Mouse (Mus musculus): Measurements from ENCODE around the gene Dnah11. TPM values are rescaled to one million over a fixed set of nuclear protein-coding genes. Genes with fewer than 3 reads are reported as not detected.

The Dnah11 gene
- polyA plus RNA-seq, 1 experiment from 2014 or later: 0.36 TPM

- Histone ChIP-seq H3K9ac (ENCODE audit: low read length) (no peak overlapping the region), H3K36me3 (ENCODE audit: control insufficient read depth, insufficient read depth, low read length) (no peaks in the 10 kb centered on the region), H3K9me3 (ENCODE audit: control insufficient read depth, low read length) (no peaks in the 10 kb centered on the region), H3K27ac (ENCODE audit: low read depth, low read length) (no peak overlapping the region), H3K4me2 (ENCODE audit: low read depth, low read length, severe bottlenecking) (no peak overlapping the region), H3K4me3 (ENCODE audit: low read depth, low read length) (no peak overlapping the region), H3K4me1 (replicated peaks; ENCODE audit: control insufficient read depth, insufficient read depth, low read length) (0 out of 2 replicates have a peak, but pooled peaks cover 4% of the 10 kb centered on the region), H3K27me3 (ENCODE audit: control insufficient read depth, insufficient read depth, low read length) (no peaks in the 10 kb centered on the region)
- DNase-seq (ENCODE audit: low spot score) (no peak), ATAC-seq (replicated peaks; ENCODE audit: low FRiP score) (no peak)
- 87% methylated on average over 1 of the region's 1 CpGs for WGBS
Measured at GRCm38 (mm10) chr12:117840705-117841104, 358.1 kb downstream of the Dnah11 start.

GRCm38 (mm10) chr12:117837376-117837775 lies 361.5 kb downstream of the Dnah11 start:
- no peak overlapping the region for H3K4me2 ChIP-seq (ENCODE audit: low read depth, low read length, severe bottlenecking)
- no peak overlapping the region for H3K4me3 ChIP-seq (ENCODE audit: low read depth, low read length)
- H3K36me3 ChIP-seq (ENCODE audit: control insufficient read depth, insufficient read depth, low read length): no peaks in the 10 kb centered on the region
- no peak for DNase-seq (ENCODE audit: low spot score)
- WGBS: 91% methylated on average over 4 of the region's 4 CpGs
- no peaks in the 10 kb centered on the region for H3K4me1 ChIP-seq (replicated peaks; ENCODE audit: control insufficient read depth, insufficient read depth, low read length)
- H3K9me3 ChIP-seq (ENCODE audit: control insufficient read depth, low read length): no peaks in the 10 kb centered on the region
- no peak overlapping the region for H3K9ac ChIP-seq (ENCODE audit: low read length)
- H3K27ac ChIP-seq (ENCODE audit: low read depth, low read length): no peak overlapping the region
- no peak for ATAC-seq (replicated peaks; ENCODE audit: low FRiP score)
- H3K27me3 ChIP-seq (ENCODE audit: control insufficient read depth, insufficient read depth, low read length): no peaks in the 10 kb centered on the region

GRCm38 (mm10) chr12:117835371-117835770 lies 363.5 kb downstream of the Dnah11 start:
- DNase-seq (ENCODE audit: low spot score) (no peak), ATAC-seq (replicated peaks; ENCODE audit: low FRiP score) (no peak)
- WGBS: 81% methylated on average over 10 of the region's 10 CpGs
- Histone ChIP-seq H3K4me3 (ENCODE audit: low read depth, low read length) (no peak overlapping the region), H3K27me3 (ENCODE audit: control insufficient read depth, insufficient read depth, low read length) (no peaks in the 10 kb centered on the region), H3K27ac (ENCODE audit: low read depth, low read length) (no peak overlapping the region), H3K4me1 (replicated peaks; ENCODE audit: control insufficient read depth, insufficient read depth, low read length) (no peaks in the 10 kb centered on the region), H3K9me3 (ENCODE audit: control insufficient read depth, low read length) (no peaks in the 10 kb centered on the region), H3K9ac (ENCODE audit: low read length) (no peak overlapping the region), H3K4me2 (ENCODE audit: low read depth, low read length, severe bottlenecking) (no peak overlapping the region), H3K36me3 (ENCODE audit: control insufficient read depth, insufficient read depth, low read length) (no peaks in the 10 kb centered on the region)

- no peak overlapping the region for H3K4me3 ChIP-seq (ENCODE audit: low read depth, low read length)
- ATAC-seq (replicated peaks; ENCODE audit: low FRiP score) (no peak), DNase-seq (ENCODE audit: low spot score) (no peak)
- no peak overlapping the region for H3K9ac ChIP-seq (ENCODE audit: low read length)
- no peaks in the 10 kb centered on the region for H3K36me3 ChIP-seq (ENCODE audit: control insufficient read depth, insufficient read depth, low read length)
- no peak overlapping the region for H3K4me2 ChIP-seq (ENCODE audit: low read depth, low read length, severe bottlenecking)
- H3K4me1 ChIP-seq (replicated peaks; ENCODE audit: control insufficient read depth, insufficient read depth, low read length): no peaks in the 10 kb centered on the region
- 80% methylated on average over 2 of the region's 2 CpGs for WGBS
- H3K9me3 ChIP-seq (ENCODE audit: control insufficient read depth, low read length): no peaks in the 10 kb centered on the region
- no peaks in the 10 kb centered on the region for H3K27me3 ChIP-seq (ENCODE audit: control insufficient read depth, insufficient read depth, low read length)
- no peak overlapping the region for H3K27ac ChIP-seq (ENCODE audit: low read depth, low read length)
Measured at GRCm38 (mm10) chr12:117834652-117835051, 364.2 kb downstream of the Dnah11 start.

- H3K4me2 ChIP-seq (ENCODE audit: low read depth, low read length, severe bottlenecking): no peak overlapping the region
Measured at GRCm38 (mm10) chr12:117832190-117832589, 366.7 kb downstream of the Dnah11 start.

GRCm38 (mm10) chr12:117831351-117831961 lies 367.4 kb downstream of the Dnah11 start:
- H3K4me1 ChIP-seq (replicated peaks; ENCODE audit: control insufficient read depth, insufficient read depth, low read length): no peaks in the 10 kb centered on the region
- ATAC-seq (replicated peaks; ENCODE audit: low FRiP score) (no peak), DNase-seq (ENCODE audit: low spot score) (no peak)
- H3K36me3 ChIP-seq (ENCODE audit: control insufficient read depth, insufficient read depth, low read length): no peaks in the 10 kb centered on the region
- WGBS: 85% methylated on average over 8 of the region's 8 CpGs
- H3K4me3 ChIP-seq (ENCODE audit: low read depth, low read length): no peak overlapping the region
- no peaks in the 10 kb centered on the region for H3K27me3 ChIP-seq (ENCODE audit: control insufficient read depth, insufficient read depth, low read length)
- H3K27ac ChIP-seq (ENCODE audit: low read depth, low read length): no peak overlapping the region
- H3K9me3 ChIP-seq (ENCODE audit: control insufficient read depth, low read length): no peaks in the 10 kb centered on the region
- H3K9ac ChIP-seq (ENCODE audit: low read length): no peak overlapping the region
- H3K4me2 ChIP-seq (ENCODE audit: low read depth, low read length, severe bottlenecking): no peak overlapping the region

More at GRCm38 (mm10) chr12:117832190-117832589, 366.7 kb downstream of the Dnah11 start:
- Histone ChIP-seq H3K4me3 (ENCODE audit: low read depth, low read length) (no peak overlapping the region), H3K27me3 (ENCODE audit: control insufficient read depth, insufficient read depth, low read length) (no peaks in the 10 kb centered on the region), H3K27ac (ENCODE audit: low read depth, low read length) (no peak overlapping the region), H3K36me3 (ENCODE audit: control insufficient read depth, insufficient read depth, low read length) (no peaks in the 10 kb centered on the region), H3K9me3 (ENCODE audit: control insufficient read depth, low read length) (no peaks in the 10 kb centered on the region), H3K9ac (ENCODE audit: low read length) (no peak overlapping the region), H3K4me1 (replicated peaks; ENCODE audit: control insufficient read depth, insufficient read depth, low read length) (no peaks in the 10 kb centered on the region)
- DNase-seq (ENCODE audit: low spot score): no peak
- WGBS: 72% methylated on average over 5 of the region's 5 CpGs
- no peak for ATAC-seq (replicated peaks; ENCODE audit: low FRiP score)

GRCm38 (mm10) chr12:117828350-117828749 lies 370.5 kb downstream of the Dnah11 start:
- Histone ChIP-seq H3K4me1 (replicated peaks; ENCODE audit: control insufficient read depth, insufficient read depth, low read length) (no peaks in the 10 kb centered on the region), H3K27ac (ENCODE audit: low read depth, low read length) (no peak overlapping the region), H3K36me3 (ENCODE audit: control insufficient read depth, insufficient read depth, low read length) (no peaks in the 10 kb centered on the region), H3K4me3 (ENCODE audit: low read depth, low read length) (no peak overlapping the region), H3K9me3 (ENCODE audit: control insufficient read depth, low read length) (no peaks in the 10 kb centered on the region), H3K9ac (ENCODE audit: low read length) (no peak overlapping the region), H3K4me2 (ENCODE audit: low read depth, low read length, severe bottlenecking) (no peak overlapping the region), H3K27me3 (ENCODE audit: control insufficient read depth, insufficient read depth, low read length) (no peaks in the 10 kb centered on the region)
- WGBS: 94% methylated on average over 3 of the region's 3 CpGs
- ATAC-seq (replicated peaks; ENCODE audit: low FRiP score) (no peak), DNase-seq (ENCODE audit: low spot score) (no peak)

Other genes with a start within 250 kb of the Dnah11 start
- 24.6 and 26.2 TPM in 2 replicates for gene Sp4, start 102.4 kb upstream of the Dnah11 start, polyA plus RNA-seq (2014; fragmentation: Nextera tagmentation; extraction: Ambion mirVana)

All from forebrain, embryonic 11.5 days (tissue).